Comparison of ENCODE assay signal across 8 mouse cellular contexts in genomic region chr6:51580040-51580680, GRCm38 (mm10). TPM values are rescaled to one million over a fixed set of nuclear protein-coding genes. Genes with fewer than 3 reads are reported as not detected.
A peak's percentile ranks its signal among the peaks of the same experiment; 100 is the strongest.
DNase-seq lines count a peak whose midpoint lies in the region; ATAC-seq and TF ChIP-seq lines count a peak whose summit lies in the region.

No protein-coding gene starts in this region.

- peak; percentile 93 for ATAC-seq in inflammation-experienced regulatory T-cells, adult 6 months
- ATAC-seq in megakaryocyte-erythroid progenitor cell, adult 5-6 weeks (replicated peaks; ENCODE audit: low FRiP score, low TSS enrichment, poor library complexity, severe bottlenecking) = peak; percentile 88

- H3K27ac ChIP-seq in cortical plate, adult 2 months (ENCODE audit: insufficient read depth, low read length) = no peak overlapping the region

- no peak overlapping the region for H3K4me3 ChIP-seq in cortical plate, adult 2 months (ENCODE audit: insufficient read depth, low read length)

- H3K4me1 ChIP-seq in cortical plate, adult 2 months (ENCODE audit: control insufficient read depth, insufficient read depth, low read length) = no peaks in the 10 kb centered on the region

- intact Hi-C loops in gastrocnemius, postnatal 14 days (cut with DNase I; ENCODE audit: low total_unique reads) = loop anchor here (2.0 kb wide), 1 partner anchor 195 kb away; no protein-coding TSS in a partner anchor

- peak; percentile 94 for DNase-seq in adipocyte (ENCODE audit: low spot score)
- DNase-seq in gastrocnemius, postnatal 14 days = peak; percentile 81
- peak; percentile 51 to 79 for DNase-seq in left cerebral cortex, adult 8-10 months (ENCODE audit: low spot score in 2 of 2)
- DNase-seq in right cerebral cortex, postnatal 14 days = peak; percentile 82
- DNase-seq in urinary bladder, postnatal 14 days (ENCODE audit: low spot score) = peak; percentile 87

- TF ChIP-seq POLR2A in cortical plate, adult 2 months (IDR thresholded peaks at IDR 0.05; ENCODE audit: extremely low read depth, insufficient read depth, low read length) = no peak

- TF ChIP-seq CTCF in cortical plate, adult 2 months (IDR thresholded peaks at IDR 0.05; ENCODE audit: extremely low read depth, insufficient read depth, low read length) = peak; percentile 95

RNA-seq across cellular contexts. Expression of gene Snx10, which starts 56.5 kb away (rescaled TPM):
- 64.9 and 67.4 TPM in 2 replicates for polyA plus RNA-seq in cortical plate, adult 2 months (2012; rRNA removed)
- 1 to 10 TPM; 5.2 to 5.3 TPM for total RNA-seq in gastrocnemius, postnatal 14 days (2021)
- polyA plus RNA-seq in inflammation-experienced regulatory T-cells, adult 6 months (2017; shearing (Covaris generic)) = 10 to 100 TPM; 26.4 to 55.3 (median 36.4) TPM
- 100 to 1,000 TPM in 3 of 4 experiments, 10 to 100 TPM in 1; 98.8 to 113 (median 110) TPM for total RNA-seq in left cerebral cortex, adult 8-10 months (2022)
- total RNA-seq in megakaryocyte-erythroid progenitor cell, adult 5-6 weeks (2014; fragmentation: Nextera tagmentation) = 17.0 and 36.2 TPM in 2 replicates
- total RNA-seq in megakaryocyte-erythroid progenitor cell, adult 5-6 weeks (2017) = 16.2 and 55.9 TPM in 2 replicates
